8 mouse cellular contexts compared by ENCODE assay signal in the genomic region with DNA sequence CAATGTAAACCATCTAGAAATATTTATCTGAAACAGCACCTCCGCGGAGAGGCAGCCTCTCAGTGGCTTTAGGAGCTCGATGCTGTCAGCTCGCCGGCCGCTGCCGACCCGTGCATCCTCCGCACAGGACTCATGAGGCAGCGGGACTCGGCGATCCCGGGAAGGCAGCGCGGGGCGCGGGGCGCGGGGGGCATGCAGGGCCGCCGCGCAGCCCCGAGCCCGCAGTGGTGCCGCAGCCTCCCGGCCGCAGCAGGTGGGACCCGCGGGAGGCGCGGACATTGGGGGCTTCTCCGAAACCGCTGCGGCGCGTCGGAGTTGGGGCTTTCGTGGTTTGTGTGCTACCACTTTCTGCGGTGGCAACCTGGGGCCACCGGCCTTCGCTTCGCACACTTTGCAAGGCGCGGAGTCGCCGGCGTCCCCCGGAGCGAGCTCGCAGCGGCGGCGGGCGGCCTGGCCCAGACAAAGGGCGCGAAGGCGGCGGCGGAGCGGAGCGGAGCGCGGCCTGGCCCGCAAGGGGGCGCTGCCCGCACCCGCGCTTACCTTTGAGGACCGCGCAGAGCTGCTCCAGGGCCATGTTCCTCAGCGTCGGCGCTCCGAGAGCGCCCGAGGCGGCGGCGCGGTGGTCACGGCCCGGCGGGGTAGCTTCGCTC. TPM values are rescaled to one million over a fixed set of nuclear protein-coding genes. Genes with fewer than 3 reads are reported as not detected.
DNase-seq lines count a peak whose midpoint lies in the region; ATAC-seq and TF ChIP-seq lines count a peak whose summit lies in the region.

No protein-coding gene starts in this region.

- H3K4me3 ChIP-seq in MEL (ENCODE audit: control insufficient read depth in 1 of 2, insufficient read depth in 1 of 2, low read depth in 2 of 2, low read length in 2 of 2): peak overlapping the region; percentile 52 to 89
- H3K4me3 ChIP-seq in forebrain, embryonic 12.5 days (replicated peaks): peak overlapping the region; percentile 75
- H3K4me3 ChIP-seq in hindbrain, embryonic 10.5 days: peak overlapping the region; percentile 74
- H3K4me3 ChIP-seq in lung, embryonic 16.5 days (ENCODE audit: low read length): peak overlapping the region; percentile 74

- TF ChIP-seq CTCF in MEL (IDR thresholded peaks at IDR 0.05 in 2 of 3, conservative IDR thresholded peaks at IDR 0.05 in 1 of 3; ENCODE audit: control insufficient read depth in 1 of 3, insufficient read depth in 1 of 3, low read depth in 2 of 3, low read length in 3 of 3, poor library complexity in 1 of 3, severe bottlenecking in 1 of 3): peak in 2 of 3 experiments; percentile 64 to 81; a peak in 5 of 6 replicates

- peak overlapping the region; percentile 64 for H3K4me2 ChIP-seq in forebrain, embryonic 12.5 days
- H3K4me2 ChIP-seq in lung, embryonic 16.5 days (ENCODE audit: low read depth, low read length): peak overlapping the region; percentile 100

- peak overlapping the region; percentile 80 for H3K9ac ChIP-seq in MEL (ENCODE audit: control insufficient read depth, low read depth, low read length, poor library complexity, severe bottlenecking)
- H3K9ac ChIP-seq in forebrain, embryonic 12.5 days: peak overlapping the region; percentile 88
- peak overlapping the region; percentile 81 for H3K9ac ChIP-seq in lung, embryonic 16.5 days (ENCODE audit: low read length)

- H3K27ac ChIP-seq in MEL (ENCODE audit: control insufficient read depth, low read depth, low read length): peak overlapping the region; percentile 45; the same call in 1 of the 2 replicates
- peak overlapping the region; percentile 97 for H3K27ac ChIP-seq in forebrain, embryonic 12.5 days
- H3K27ac ChIP-seq in hindbrain, embryonic 10.5 days: peak overlapping the region; percentile 98
- H3K27ac ChIP-seq in lung, embryonic 16.5 days (ENCODE audit: low read length): 0 out of 2 replicates have a peak overlapping the region, but pooled peaks have one; percentile 46

- peaks cover 0 to 15% of the 10 kb centered on the region in 2 experiments; a peak in 2 of 4 replicates for H3K36me3 ChIP-seq in MEL (ENCODE audit: control insufficient read depth in 1 of 2, insufficient read depth in 2 of 2, low read length in 2 of 2)
- no peaks in the 10 kb centered on the region for H3K36me3 ChIP-seq in forebrain, embryonic 12.5 days (replicated peaks)
- 0 out of 2 replicates have a peak, but pooled peaks cover under 1% of the 10 kb centered on the region for H3K36me3 ChIP-seq in hindbrain, embryonic 10.5 days
- no peaks in the 10 kb centered on the region for H3K36me3 ChIP-seq in lung, embryonic 16.5 days (ENCODE audit: control insufficient read depth, insufficient read depth, low read length)

- no peaks in the 10 kb centered on the region for H3K27me3 ChIP-seq in MEL (ENCODE audit: control insufficient read depth in 1 of 2, insufficient read depth in 2 of 2, low read length in 2 of 2)
- H3K27me3 ChIP-seq in forebrain, embryonic 12.5 days: peaks cover 13% of the 10 kb centered on the region; the same call in 1 of the 2 replicates
- H3K27me3 ChIP-seq in hindbrain, embryonic 10.5 days (ENCODE audit: insufficient read depth, poor library complexity, severe bottlenecking): peaks cover 28% of the 10 kb centered on the region
- peaks cover 14% of the 10 kb centered on the region for H3K27me3 ChIP-seq in lung, embryonic 16.5 days (ENCODE audit: control insufficient read depth, insufficient read depth, low read depth, low read length)

- WGBS in forebrain, embryonic 12.5 days: 1% methylated on average over 84 of the region's 84 CpGs
- WGBS in hindbrain, embryonic 10.5 days: under 1% methylated on average over 79 of the region's 84 CpGs
- under 1% methylated on average over 45 of the region's 84 CpGs for WGBS in lung, embryonic 16.5 days

- DNase-seq in MEL (ENCODE audit: low read depth, low spot score): peak; percentile 79
- DNase-seq in hindbrain, embryonic 10.5 days (ENCODE audit: low spot score): peak; percentile 86
- peak; percentile 7 for DNase-seq in layer of hippocampus, adult 9-11 months
- DNase-seq in retina, adult 2 months (ENCODE audit: low read depth, low spot score): peak; percentile 34
- peak; percentile 76 to 78 for DNase-seq in thymus, postnatal 36 days

- TF ChIP-seq RAD21 in MEL (IDR thresholded peaks at IDR 0.05; ENCODE audit: low read depth, low read length): peak; percentile 46

- no peaks in the 10 kb centered on the region for H3K9me3 ChIP-seq in MEL (replicated peaks; ENCODE audit: insufficient read depth, low read length)
- no peaks in the 10 kb centered on the region for H3K9me3 ChIP-seq in forebrain, embryonic 12.5 days
- H3K9me3 ChIP-seq in hindbrain, embryonic 10.5 days: no peaks in the 10 kb centered on the region
- H3K9me3 ChIP-seq in lung, embryonic 16.5 days (ENCODE audit: control insufficient read depth, low read length): no peaks in the 10 kb centered on the region

- TF ChIP-seq EP300 in MEL (IDR thresholded peaks at IDR 0.05; ENCODE audit: low read depth in 1 of 2, low read length in 2 of 2): no peak

- no peak for TF ChIP-seq POLR2A in MEL (IDR thresholded peaks at IDR 0.05; ENCODE audit: control insufficient read depth in 1 of 2, insufficient read depth in 1 of 2, low read depth in 1 of 2, low read length in 2 of 2, poor library complexity in 1 of 2)

- H3K79me2 ChIP-seq in MEL (ENCODE audit: control insufficient read depth, insufficient read depth, low read length, poor library complexity): peaks cover 3% of the 10 kb centered on the region; the same call in 1 of the 2 replicates

- ATAC-seq in cerebellum, adult (ENCODE audit: insufficient number of reproducible peaks, low FRiP score, low TSS enrichment): peak; percentile 83
- peak; percentile 96 for ATAC-seq in forebrain, embryonic 12.5 days (ENCODE audit: low FRiP score)
- peak; percentile 97 for ATAC-seq in lung, embryonic 16.5 days (ENCODE audit: low read depth)

- H3K4me1 ChIP-seq in MEL (ENCODE audit: control insufficient read depth in 1 of 2, insufficient read depth in 2 of 2, low read length in 2 of 2): peaks cover 4 to 15% of the 10 kb centered on the region in 2 experiments; a peak in 3 of 4 replicates
- H3K4me1 ChIP-seq in forebrain, embryonic 12.5 days: peaks cover 5% of the 10 kb centered on the region; the same call in 1 of the 2 replicates
- H3K4me1 ChIP-seq in hindbrain, embryonic 10.5 days (replicated peaks): peaks cover 15% of the 10 kb centered on the region; the same call in 1 of the 2 replicates
- peaks cover 5% of the 10 kb centered on the region for H3K4me1 ChIP-seq in lung, embryonic 16.5 days (replicated peaks; ENCODE audit: control insufficient read depth, insufficient read depth, low read length)

TF ChIP-seq in MEL, 35 proteins besides CTCF, POLR2A, EP300 and RAD21:
- TF ChIP-seq ZNF384 (IDR thresholded peaks at IDR 0.05; ENCODE audit: low read depth, low read length) (no peak), NELFE (IDR thresholded peaks at IDR 0.05; ENCODE audit: low read depth, low read length) (no peak), CHD1 (IDR thresholded peaks at IDR 0.05; ENCODE audit: low read depth, low read length) (no peak), MYC (IDR thresholded peaks at IDR 0.05; ENCODE audit: low read depth, low read length) (no peak), ZC3H11A (IDR thresholded peaks at IDR 0.05; ENCODE audit: low read depth, low read length) (peak; percentile 36), UBTF (IDR thresholded peaks at IDR 0.05; ENCODE audit: borderline replicate concordance, insufficient read depth, low read depth, low read length) (peak; percentile 88; the same call in 1 of the 2 replicates), TAL1 (IDR thresholded peaks at IDR 0.05; ENCODE audit: low read length) (no peak), CHD2 (IDR thresholded peaks at IDR 0.05; ENCODE audit: low read length) (no peak), MEF2A (IDR thresholded peaks at IDR 0.05; ENCODE audit: extremely low read depth, insufficient replicate concordance, low read depth, low read length, poor library complexity, severe bottlenecking) (no peak), ETS1 (IDR thresholded peaks at IDR 0.05; ENCODE audit: low read depth, low read length) (no peak), GABPA (IDR thresholded peaks at IDR 0.05; ENCODE audit: low read depth, low read length) (no peak), MYB (IDR thresholded peaks at IDR 0.05; ENCODE audit: low read depth, low read length) (no peak), HCFC1 (IDR thresholded peaks at IDR 0.05; ENCODE audit: low read depth, low read length) (no peak; the same call in 1 of the 2 replicates), KAT2A (conservative IDR thresholded peaks at IDR 0.05; ENCODE audit: low read depth, low read length) (no peak), POLR2AphosphoS2 (IDR thresholded peaks at IDR 0.05; ENCODE audit: low read length) (no peak), SMC3 (IDR thresholded peaks at IDR 0.05; ENCODE audit: low read depth, low read length) (peak; percentile 62), ZKSCAN1 (IDR thresholded peaks at IDR 0.05; ENCODE audit: low read depth, low read length) (no peak), TCF12 (IDR thresholded peaks at IDR 0.05; ENCODE audit: low read depth, low read length) (no peak), POLR2AphosphoS5 (IDR thresholded peaks at IDR 0.05; ENCODE audit: borderline replicate concordance, low read depth, low read length) (no peak), MAX (IDR thresholded peaks at IDR 0.05; ENCODE audit: low read length) (no peak), MXI1 (IDR thresholded peaks at IDR 0.05; ENCODE audit: low read depth, low read length) (peak; percentile 23; the same call in 1 of the 2 replicates), NRF1 (IDR thresholded peaks at IDR 0.05; ENCODE audit: insufficient read depth, low read depth, low read length, poor library complexity, severe bottlenecking) (no peak)

RNA-seq across cellular contexts. Expression of gene Neto2, which starts 0.5 kb away (rescaled TPM):
- total RNA-seq in MEL (2012; rRNA removed): 3.7 and 4.3 TPM in 2 replicates
- polyA plus RNA-seq in MEL (2012; ENCODE audit: insufficient read depth in 1 of 2, insufficient read length in 2 of 2, low read depth in 1 of 2, low replicate concordance in 2 of 2, missing spikeins in 1 of 2): 1 to 10 TPM in 1 of 2 experiments, not detected in 1; 3.2 TPM
- polyA plus RNA-seq in forebrain, embryonic 12.5 days (2016; fragmentation: Nextera tagmentation; extraction: Ambion mirVana): 41.1 and 42.3 TPM in 2 replicates
- 17.9 and 18.3 TPM in 2 replicates for polyA plus RNA-seq in hindbrain, embryonic 10.5 days (2016; fragmentation: Nextera tagmentation; extraction: Ambion mirVana)
- polyA plus RNA-seq in lung, embryonic 16.5 days (2015; fragmentation: Nextera tagmentation; extraction: Ambion mirVana): 4.5 and 4.8 TPM in 2 replicates

Comparison
In these comparisons a context has a peak if more than half of its experiments do, and no peak if none do; other contexts are left out.
1. Peak in every context shown above with its lines: DNase-seq, ATAC-seq, H3K4me3 ChIP-seq and H3K27ac ChIP-seq.
2. DNase-seq: peak in every context shown above with its lines; median percentile 86 in hindbrain, embryonic 10.5 days; 79 in MEL; 77 in thymus, postnatal 36 days; 34 in retina, adult 2 months; 7 in layer of hippocampus, adult 9-11 months.
3. H3K27ac ChIP-seq: peak in every context shown above with its lines; median percentile 98 in hindbrain, embryonic 10.5 days; 97 in forebrain, embryonic 12.5 days; 46 in lung, embryonic 16.5 days; 45 in MEL.